Mouse (Mus musculus) hindbrain, embryonic 16.5 days (tissue): Measurements from ENCODE around the gene Pcsk7. TPM values are rescaled to one million over a fixed set of nuclear protein-coding genes. Genes with fewer than 3 reads are reported as not detected.

Experiments
- ATAC-seq: fragments of 200-750 bp; cut with Nextera tagmentation; 2 replicates; pipeline ENCODE4 v1.8.0; 2017; ENCODE audit warnings: moderate TSS enrichment, moderate library complexity
- H3K27ac ChIP-seq: fragments of 300-500 bp; sonication (generic); 2 replicates; pipeline ENCODE4 v1.5.1; 2014; ENCODE audit warnings: low read depth, mild to moderate bottlenecking, control low read depth, low read length, moderate library complexity
- H3K27me3 ChIP-seq: fragments of 300-500 bp; sonication (generic); replicated peaks from 2 replicates; pipeline ENCODE4 v1.6.1; 2014; ENCODE audit warnings: low read length; ENCODE audit not compliant: control insufficient read depth, insufficient read depth
- H3K36me3 ChIP-seq: fragments of 300-500 bp; sonication (generic); 2 replicates; pipeline ENCODE4 v1.6.1; 2014; ENCODE audit warnings: mild to moderate bottlenecking, low read length, moderate library complexity, mixed read lengths; ENCODE audit not compliant: control insufficient read depth, insufficient read depth
- H3K4me1 ChIP-seq: fragments of 300-500 bp; sonication (generic); 2 replicates; pipeline ENCODE4 v1.6.1; 2014; ENCODE audit warnings: low read depth, low read length; ENCODE audit not compliant: control insufficient read depth, insufficient read depth
- H3K4me2 ChIP-seq: fragments of 300-500 bp; sonication (generic); 2 replicates; pipeline ENCODE4 v1.6.1; 2014; ENCODE audit warnings: mild to moderate bottlenecking, low read length, control low read depth, moderate library complexity
- H3K4me3 ChIP-seq: fragments of 300-500 bp; sonication (generic); 2 replicates; pipeline ENCODE4 v1.5.1; 2014; ENCODE audit warnings: mild to moderate bottlenecking, low read length, control low read depth, moderate library complexity
- H3K9ac ChIP-seq: fragments of 300-500 bp; sonication (generic); 2 replicates; pipeline ENCODE4 v1.6.1; 2014; ENCODE audit warnings: low read depth, mild to moderate bottlenecking, control low read depth, low read length, moderate library complexity
- H3K9me3 ChIP-seq: fragments of 300-500 bp; sonication (generic); 2 replicates; pipeline ENCODE4 v1.6.1; 2014; ENCODE audit warnings: mild to moderate bottlenecking, low read length, moderate library complexity; ENCODE audit not compliant: control insufficient read depth
- WGBS: fragments of 180-500 bp; shearing (Covaris S2); extraction: QIAGEN DNeasy Blood & Tissue Kit; methylation state at CpG from one replicate; pipeline ENCODE4 v1.1.7; 2014; 5-methylcytosine and 5-hydroxymethylcytosine counted together
- polyA plus RNA-seq: library from polyadenylated mRNA; unstranded; fragments of >200 nt; fragmentation: Nextera tagmentation; extraction: Ambion mirVana; gene quantifications from 2 replicates; pipeline ENCODE4 v1.2.1, GENCODE M21; 2015

The Pcsk7 gene
- polyA plus RNA-seq, 1 experiment from 2014 or later = 18.8 TPM

DNA sequence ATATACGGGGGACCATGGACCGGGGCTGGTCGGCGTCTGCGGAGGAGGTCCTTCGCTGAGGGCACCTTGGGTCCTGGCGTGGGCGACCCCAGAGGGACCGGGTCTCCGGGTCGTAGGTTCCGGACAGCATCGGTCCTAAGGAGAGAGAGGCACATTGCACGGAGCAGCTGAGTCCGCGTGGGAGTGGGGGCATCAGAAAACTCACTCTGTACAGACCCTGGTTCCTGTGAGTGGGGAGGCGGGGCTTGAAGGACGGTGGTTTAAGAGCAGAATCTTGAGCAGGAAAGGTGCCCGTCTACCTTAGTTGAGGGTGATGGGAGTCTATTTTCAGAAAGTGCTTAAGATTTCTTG lies 756 bp downstream of the Pcsk7 start:
- 0% methylated on average over 19 of the region's 19 CpGs for WGBS
- peaks cover 20% of the 10 kb centered on the region for H3K4me1 ChIP-seq
- H3K27ac ChIP-seq = peak overlapping the region; percentile 98
- H3K4me3 ChIP-seq = peak overlapping the region; percentile 90
- H3K9me3 ChIP-seq = no peaks in the 10 kb centered on the region
- ATAC-seq = peak; percentile 54
- no peaks in the 10 kb centered on the region for H3K27me3 ChIP-seq
- peak overlapping the region; percentile 60 for H3K4me2 ChIP-seq
- peak overlapping the region; percentile 97 for H3K9ac ChIP-seq
- H3K36me3 ChIP-seq = peaks cover 21% of the 10 kb centered on the region

DNA sequence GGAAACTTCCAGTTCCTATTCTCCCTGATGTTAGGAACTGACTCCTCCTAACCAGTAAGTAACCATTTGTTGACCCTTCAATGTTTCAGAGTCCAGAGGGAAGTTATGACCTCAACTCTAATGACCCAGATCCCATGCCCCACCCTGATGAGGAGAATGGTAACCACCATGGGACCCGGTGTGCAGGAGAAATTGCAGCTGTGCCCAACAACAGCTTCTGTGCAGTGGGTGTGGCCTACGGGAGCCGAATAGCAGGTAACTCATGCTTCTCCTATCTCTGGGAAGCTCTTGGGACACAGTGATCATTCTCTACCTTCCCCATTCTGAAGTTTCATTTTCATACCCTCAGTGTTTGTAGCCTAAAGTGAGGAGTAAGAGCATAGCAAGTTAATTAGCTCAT lies 4.7 kb downstream of the Pcsk7 start:
- H3K36me3 ChIP-seq = peaks cover 49% of the 10 kb centered on the region
- WGBS = 95% methylated on average over 3 of the region's 3 CpGs
- no peaks in the 10 kb centered on the region for H3K9me3 ChIP-seq
- no peak overlapping the region for H3K9ac ChIP-seq
- no peak overlapping the region for H3K4me2 ChIP-seq
- H3K27ac ChIP-seq = no peak overlapping the region
- ATAC-seq = no peak
- H3K4me1 ChIP-seq = peaks cover 8% of the 10 kb centered on the region
- H3K27me3 ChIP-seq = no peaks in the 10 kb centered on the region
- H3K4me3 ChIP-seq = no peak overlapping the region

DNA sequence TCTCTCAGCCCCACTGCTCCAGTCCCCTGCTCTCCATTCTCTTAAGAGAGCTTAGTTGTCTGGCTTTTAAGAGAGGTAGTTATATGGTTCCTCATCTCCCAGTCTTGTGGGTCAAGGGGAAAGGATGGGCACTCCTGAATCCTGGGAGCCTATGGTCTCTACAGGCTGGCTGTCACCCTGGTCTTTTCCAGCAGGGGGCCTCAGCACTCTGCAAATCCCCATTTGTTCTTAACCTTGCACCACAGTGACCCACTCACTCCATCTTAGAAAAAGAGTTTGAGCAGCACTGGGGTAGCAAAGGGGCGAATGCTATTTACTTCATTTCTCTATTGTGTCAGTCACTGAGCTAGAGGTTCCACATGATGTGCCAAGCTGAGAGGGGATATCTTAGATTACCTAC lies 5.4 kb downstream of the Pcsk7 start:
- H3K4me3 ChIP-seq = no peak overlapping the region
- H3K4me2 ChIP-seq = no peak overlapping the region
- no peaks in the 10 kb centered on the region for H3K9me3 ChIP-seq
- no peak for ATAC-seq
- H3K36me3 ChIP-seq = peaks cover 50% of the 10 kb centered on the region
- H3K27me3 ChIP-seq = no peaks in the 10 kb centered on the region
- peaks cover 8% of the 10 kb centered on the region for H3K4me1 ChIP-seq
- no peak overlapping the region for H3K9ac ChIP-seq
- H3K27ac ChIP-seq = no peak overlapping the region
- 81% methylated on average over 1 of the region's 1 CpGs for WGBS

DNA sequence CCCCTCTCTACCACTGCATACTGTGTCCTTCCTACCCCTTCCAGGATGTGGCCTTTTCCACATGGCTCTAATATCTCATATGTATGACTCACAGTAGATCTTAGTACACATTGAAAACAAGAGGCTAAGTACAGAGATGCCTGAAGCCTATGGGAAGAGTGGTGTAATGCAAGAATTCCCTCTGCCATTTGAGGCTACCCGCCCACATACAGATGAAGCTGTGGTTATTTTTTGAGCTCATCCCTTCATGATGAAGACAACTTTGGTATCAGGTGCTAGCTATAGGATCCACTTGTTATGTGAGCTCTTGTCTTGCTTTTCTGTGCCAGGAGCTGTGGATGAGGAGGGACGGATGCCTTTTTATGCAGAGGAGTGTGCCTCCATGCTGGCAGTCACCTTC lies 9.4 kb downstream of the Pcsk7 start:
- no peak overlapping the region for H3K27ac ChIP-seq
- 98% methylated on average over 2 of the region's 2 CpGs for WGBS
- no peaks in the 10 kb centered on the region for H3K27me3 ChIP-seq
- no peak for ATAC-seq
- H3K4me3 ChIP-seq = no peak overlapping the region
- peaks cover 56% of the 10 kb centered on the region for H3K36me3 ChIP-seq
- no peak overlapping the region for H3K9ac ChIP-seq
- H3K9me3 ChIP-seq = no peaks in the 10 kb centered on the region
- H3K4me1 ChIP-seq = no peaks in the 10 kb centered on the region
- H3K4me2 ChIP-seq = no peak overlapping the region

DNA sequence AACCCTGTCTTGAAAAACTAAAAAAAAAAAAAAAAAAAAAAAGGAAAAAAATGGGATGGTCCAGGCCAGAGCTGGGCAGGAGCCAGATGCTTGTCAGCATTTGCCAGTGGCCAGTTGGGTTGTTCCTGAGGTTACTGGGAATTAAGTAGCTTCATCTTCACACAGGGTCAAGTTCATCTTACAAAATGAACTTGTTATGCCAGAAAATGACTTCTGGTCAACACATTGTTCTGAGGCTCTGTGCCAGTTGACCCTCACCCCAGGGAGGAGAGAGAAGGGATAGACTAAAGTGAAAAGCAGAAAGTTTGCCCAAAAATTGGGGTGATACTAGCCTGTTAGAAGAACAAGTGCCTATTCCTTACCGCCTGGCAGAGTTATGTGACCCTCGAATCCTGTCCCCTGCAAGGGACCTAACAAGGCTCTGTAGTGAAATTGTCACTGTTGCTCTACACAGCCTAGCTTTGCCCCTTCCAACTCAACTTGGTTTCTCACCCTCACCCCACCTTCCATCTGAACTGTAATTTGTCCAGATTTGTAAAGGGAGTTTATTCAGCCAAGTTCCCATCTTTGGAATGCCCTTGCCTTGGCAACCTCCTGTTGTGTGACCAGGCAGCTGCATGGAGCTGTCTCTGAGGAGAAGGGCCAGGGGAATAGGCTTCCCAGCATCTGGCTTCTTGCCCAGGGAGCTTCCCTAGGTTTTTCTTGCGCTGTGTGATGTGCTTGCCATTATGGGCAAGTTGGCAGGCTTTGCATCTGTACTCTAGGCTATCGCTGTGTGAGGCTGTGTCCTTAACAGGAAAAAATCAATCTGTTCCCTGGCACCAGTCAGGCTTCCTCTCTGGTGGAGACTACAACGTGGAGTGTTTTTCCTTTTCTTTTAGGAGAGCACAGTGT lies 11.0 kb downstream of the Pcsk7 start:
- Histone ChIP-seq H3K4me2 (no peak overlapping the region), H3K4me1 (no peaks in the 10 kb centered on the region), H3K9ac (no peak overlapping the region), H3K27me3 (no peaks in the 10 kb centered on the region), H3K36me3 (peaks cover 52% of the 10 kb centered on the region), H3K27ac (peak overlapping the region; percentile 53), H3K4me3 (no peak overlapping the region), H3K9me3 (no peaks in the 10 kb centered on the region)
- ATAC-seq = peak; percentile 95
- 52% methylated on average over 5 of the region's 5 CpGs for WGBS

DNA sequence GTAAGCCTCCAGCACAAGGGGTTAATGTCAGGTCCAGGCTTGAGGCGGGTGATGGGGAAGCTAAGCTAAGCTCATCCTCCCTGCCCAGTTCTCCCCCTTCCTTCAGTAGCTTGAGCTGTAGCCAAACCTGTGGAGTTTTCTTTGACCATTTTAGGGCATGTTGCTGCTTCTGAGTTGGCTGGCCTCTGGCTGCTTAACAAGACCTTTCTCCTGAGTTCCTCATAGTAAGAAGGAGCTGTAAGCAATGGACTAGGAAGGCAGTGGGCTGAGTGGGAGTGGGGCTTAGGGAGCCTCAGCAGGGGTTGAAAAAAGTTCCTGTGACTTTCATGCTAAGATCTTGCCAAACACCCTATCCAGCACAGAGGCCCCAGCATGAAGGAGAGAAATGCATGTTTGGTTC lies 13.6 kb downstream of the Pcsk7 start:
- ATAC-seq = no peak
- H3K36me3 ChIP-seq = peaks cover 41% of the 10 kb centered on the region
- H3K4me1 ChIP-seq = no peaks in the 10 kb centered on the region

DNA sequence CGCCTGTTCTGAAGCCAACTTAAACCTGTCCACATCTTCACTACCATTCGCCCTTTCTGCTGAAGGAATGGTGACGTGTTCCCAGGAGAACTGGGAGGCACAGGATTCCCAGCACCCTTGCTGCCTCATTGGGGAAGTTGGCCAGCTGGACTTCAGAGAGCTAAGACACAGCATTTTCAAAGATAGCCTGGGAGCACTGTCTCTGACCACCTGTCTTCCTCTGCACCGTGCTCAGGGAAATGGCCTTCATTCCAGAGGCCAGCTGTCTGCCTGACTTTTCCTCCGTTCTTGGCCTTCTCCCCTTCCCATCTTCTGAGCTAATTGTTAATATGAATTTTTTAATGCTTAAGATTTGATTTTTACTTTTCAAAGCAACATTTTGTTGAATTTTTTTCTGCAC lies 23.0 kb downstream of the Pcsk7 start:
- WGBS = 85% methylated on average over 5 of the region's 5 CpGs
- ATAC-seq = no peak
- Histone ChIP-seq H3K4me1 (no peaks in the 10 kb centered on the region), H3K27me3 (no peaks in the 10 kb centered on the region), H3K9ac (no peak overlapping the region), H3K36me3 (peaks cover 42% of the 10 kb centered on the region), H3K9me3 (no peaks in the 10 kb centered on the region), H3K4me2 (no peak overlapping the region), H3K4me3 (no peak overlapping the region), H3K27ac (no peak overlapping the region)

More for the DNA sequence above, 13.6 kb downstream of the Pcsk7 start:
- 57% methylated on average over 1 of the region's 1 CpGs for WGBS
- no peak overlapping the region for H3K4me3 ChIP-seq
- no peak overlapping the region for H3K9ac ChIP-seq
- H3K4me2 ChIP-seq = no peak overlapping the region
- H3K9me3 ChIP-seq = no peaks in the 10 kb centered on the region
- H3K27ac ChIP-seq = no peak overlapping the region
- H3K27me3 ChIP-seq = no peaks in the 10 kb centered on the region

DNA sequence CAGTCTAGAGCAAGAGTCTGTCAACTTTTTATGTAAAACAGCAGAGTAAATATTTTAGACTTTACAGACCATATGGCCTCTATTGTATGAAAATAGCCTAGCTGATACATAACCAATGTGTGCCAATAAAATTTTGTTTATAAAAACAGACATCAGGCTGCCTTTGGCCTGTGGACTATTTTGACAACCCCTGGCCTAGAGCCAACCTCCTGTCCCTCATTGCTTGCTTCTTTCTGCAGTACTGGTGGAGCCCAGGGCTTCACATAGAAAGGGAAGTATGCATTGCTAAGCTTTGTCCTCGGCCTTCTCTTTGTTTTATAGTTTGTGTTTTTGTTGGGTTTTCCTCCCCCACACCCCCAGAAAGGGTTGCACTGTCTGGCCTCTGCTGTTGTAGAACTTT lies 25.7 kb downstream of the Pcsk7 start:
- H3K27ac ChIP-seq = no peak overlapping the region
- H3K36me3 ChIP-seq = peaks cover 28% of the 10 kb centered on the region
- no peak for ATAC-seq
- no peaks in the 10 kb centered on the region for H3K9me3 ChIP-seq
- no peak overlapping the region for H3K9ac ChIP-seq
- H3K4me3 ChIP-seq = no peak overlapping the region
- WGBS = 47% methylated on average over 1 of the region's 1 CpGs
- H3K4me2 ChIP-seq = no peak overlapping the region
- no peaks in the 10 kb centered on the region for H3K4me1 ChIP-seq
- H3K27me3 ChIP-seq = no peaks in the 10 kb centered on the region

DNA sequence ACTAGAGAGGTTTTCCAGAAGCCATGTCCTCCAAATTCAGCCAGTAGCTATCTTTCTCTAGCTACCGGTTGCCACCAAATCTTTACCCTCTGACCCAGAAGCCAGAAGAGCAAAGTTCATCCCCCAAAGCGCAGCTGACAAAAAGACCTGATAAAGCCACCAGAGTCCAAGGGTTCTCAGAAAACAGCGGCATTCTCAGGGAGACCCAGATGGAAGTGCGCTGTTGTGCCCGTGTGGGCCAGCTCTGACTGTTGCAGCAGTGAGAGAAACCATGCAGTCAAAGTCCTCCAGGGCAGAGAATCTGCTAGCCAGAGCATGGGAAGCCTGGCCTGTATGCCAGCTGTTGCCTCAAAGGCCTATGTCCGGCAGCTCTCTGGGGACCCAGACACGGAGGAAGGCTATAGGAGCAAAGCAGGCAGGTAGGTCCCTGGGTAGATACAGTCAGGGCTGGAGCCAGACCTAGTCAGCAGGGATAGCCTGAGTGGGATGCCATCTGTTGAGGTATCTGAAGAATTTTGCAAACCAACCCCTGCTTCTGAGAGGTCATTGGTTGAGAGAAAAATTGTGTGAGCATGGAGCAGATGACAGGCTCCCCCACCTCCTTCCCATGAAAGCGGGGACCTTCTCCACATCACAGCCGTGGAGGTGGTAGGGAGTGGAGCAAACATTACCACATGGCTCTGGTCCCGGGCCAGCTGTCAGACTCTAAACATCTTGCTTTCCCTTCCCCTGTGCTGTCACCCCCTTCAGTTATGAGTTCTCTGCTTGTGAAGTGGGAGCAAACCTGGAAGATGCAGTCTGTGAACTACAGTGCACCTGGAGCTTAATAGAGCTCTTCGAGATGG lies 26.5 kb downstream of the Pcsk7 start:
- no peak overlapping the region for H3K27ac ChIP-seq
- H3K36me3 ChIP-seq = peaks cover 21% of the 10 kb centered on the region
- no peaks in the 10 kb centered on the region for H3K9me3 ChIP-seq
- no peak overlapping the region for H3K4me3 ChIP-seq
- ATAC-seq = no peak
- 76% methylated on average over 11 of the region's 11 CpGs for WGBS
- H3K9ac ChIP-seq = no peak overlapping the region
- H3K27me3 ChIP-seq = no peaks in the 10 kb centered on the region
- H3K4me1 ChIP-seq = no peaks in the 10 kb centered on the region
- no peak overlapping the region for H3K4me2 ChIP-seq
